Mouse (Mus musculus) layer of hippocampus, adult 2 months (tissue): ENCODE measurements around the gene Gm7257. TPM values are rescaled to one million over a fixed set of nuclear protein-coding genes. Genes with fewer than 3 reads are reported as not detected.

ENCODE experiments used
- DNase-seq, 2 experiments: peaks; one replicate each; pipeline ENCODE4 v3.0.0; 2022; ENCODE audit warnings: low spot score in 2 of 2
- H3K27ac ChIP-seq: fragments of 200-600 bp; 2 replicates; pipeline ENCODE4 v1.8.1; 2022
- H3K4me3 ChIP-seq: fragments of 200-600 bp; 2 replicates; pipeline ENCODE4 v1.8.1; 2022; ENCODE audit warnings: mild to moderate bottlenecking
- CTCF ChIP-seq: fragments of 200-600 bp; conservative IDR thresholded peaks from 2 replicates; pipeline ENCODE4 v1.8.1; 2022; ENCODE audit warnings: antibody characterized with exemption, mild to moderate bottlenecking, moderate library complexity
- long read RNA-seq, 2 experiments: library from polyadenylated mRNA; stranded (forward); transcript quantifications; one replicate each; pipeline ENCODE4 v2.0.0; 2021; ENCODE audit warnings: borderline mapping rate in 2 of 2
- total RNA-seq, 2 experiments: library from RNA; stranded (reverse); gene quantifications; 2 replicates each; pipeline ENCODE4 v1.2.3; 2021

Gene Gm7257
- not detected for total RNA-seq
- long read RNA-seq, experiment 1 = 0 reads
- long read RNA-seq, experiment 2 = 0 reads

GRCm38 (mm10) chr9:36431584-36431983 is at the start of gene Gm7257:
Gene Gm7257, plus strand, starts transcription at chr9:36431884.
- DNase-seq = no peak
- H3K4me3 ChIP-seq = no peak within 1 kb of the TSS
- no peak within 1 kb of the TSS for H3K27ac ChIP-seq
- TF ChIP-seq CTCF = no peak

GRCm38 (mm10) chr9:36402991-36403390 is 28.7 kb upstream of the Gm7257 start:
- no peak for TF ChIP-seq CTCF
- Histone ChIP-seq H3K27ac (no peak overlapping the region), H3K4me3 (no peak overlapping the region)
- no peak for DNase-seq

- DNase-seq = peak in 1 of 2 experiments; percentile 11
- TF ChIP-seq CTCF = peak; percentile 62
- H3K27ac ChIP-seq = no peak overlapping the region
- H3K4me3 ChIP-seq = no peak overlapping the region
Observed at GRCm38 (mm10) chr9:36435051-36435764, 3.5 kb downstream of the Gm7257 start.

- Histone ChIP-seq H3K27ac (no peak within 1 kb of the TSS), H3K4me3 (no peak within 1 kb of the TSS)
- DNase-seq = no peak
- no peak for TF ChIP-seq CTCF
Observed at GRCm38 (mm10) chr9:36475338-36475737, 43.7 kb downstream of the Gm7257 start, which contains the start of gene Gm9513. Gene Gm9513, plus strand, starts transcription at chr9:36475638.

Other genes with a start within 250 kb of the Gm7257 start
- gene Gm9513, start 43.8 kb downstream of the Gm7257 start, total RNA-seq = not detected
- not detected for gene Gm5615, start 110.1 kb downstream of the Gm7257 start, total RNA-seq
- gene Gm17689, start 150.8 kb downstream of the Gm7257 start, total RNA-seq = not detected
- not detected for gene A630095E13Rik, start 211.5 kb downstream of the Gm7257 start, total RNA-seq